Mouse (Mus musculus) cerebellum, adult 2 months (tissue): ENCODE measurements at regions not wholly inside any gene's neighbourhood (a gene's known extent, or its start where the extent isn't known, plus 50 kb on each side); places are given as distances from the start of the nearest gene placed in this dataset.

ENCODE experiments used
- DNase-seq, 2 experiments: peaks; one replicate each; pipeline ENCODE4 v3.0.0; 2021
- H3K27ac ChIP-seq: fragments of 200-500 bp; 2 replicates; pipeline ENCODE4 v1.5.1; 2012; ENCODE audit warnings: low read length, control low read depth, inconsistent platforms; ENCODE audit not compliant: insufficient read depth
- H3K27me3 ChIP-seq: fragments of 200-500 bp; 2 replicates; pipeline ENCODE4 v1.6.1; 2012; ENCODE audit warnings: inconsistent platforms, mild to moderate bottlenecking, low read length, moderate library complexity; ENCODE audit not compliant: control insufficient read depth, insufficient read depth
- H3K4me1 ChIP-seq: fragments of 200-500 bp; 2 replicates; pipeline ENCODE4 v1.6.1; 2011; ENCODE audit warnings: low read length; ENCODE audit not compliant: control insufficient read depth, insufficient read depth
- H3K4me3 ChIP-seq: fragments of 200-500 bp; replicated peaks from 2 replicates; pipeline ENCODE3; 2011; ENCODE audit warnings: mild to moderate bottlenecking, low read depth, low read length, control low read depth; ENCODE audit not compliant: insufficient read depth
- CTCF ChIP-seq: fragments of 200-500 bp; IDR thresholded peaks from 2 replicates; pipeline ENCODE4 v1.5.1; 2011; ENCODE audit warnings: low read depth, mild to moderate bottlenecking, control low read depth, low read length, moderate library complexity, borderline replicate concordance; ENCODE audit not compliant: insufficient read depth
- POLR2A ChIP-seq: fragments of 200-500 bp; IDR thresholded peaks from 2 replicates; pipeline ENCODE4 v1.6.1; 2011; ENCODE audit warnings: low read length, control low read depth, borderline replicate concordance; ENCODE audit not compliant: insufficient read depth
- WGBS: fragments of 180-500 bp; shearing (Covaris S2); methylation state at CpG from one replicate; pipeline ENCODE4 v1.1.7; 2018; 5-methylcytosine and 5-hydroxymethylcytosine counted together

GRCm38 (mm10) chr4:154785282-154785987, 51.8 kb upstream of the Ttc34 start:
- 66% methylated on average over 8 of the region's 8 CpGs for WGBS
- H3K27ac ChIP-seq: no peak overlapping the region
- H3K4me1 ChIP-seq: no peaks in the 10 kb centered on the region
- DNase-seq: no peak
- TF ChIP-seq POLR2A (no peak), CTCF (no peak)
- peaks cover 2% of the 10 kb centered on the region; the same call in 1 of the 2 replicates for H3K27me3 ChIP-seq
- H3K4me3 ChIP-seq: no peak overlapping the region

GRCm38 (mm10) chr4:154787190-154787589, 50.1 kb upstream of the Ttc34 start:
- H3K27ac ChIP-seq: no peak overlapping the region
- H3K4me1 ChIP-seq: no peaks in the 10 kb centered on the region
- H3K27me3 ChIP-seq: peaks cover 2% of the 10 kb centered on the region; the same call in 1 of the 2 replicates
- no peak for DNase-seq
- H3K4me3 ChIP-seq: no peak overlapping the region
- WGBS: 73% methylated on average over 8 of the region's 8 CpGs
- TF ChIP-seq CTCF (no peak), POLR2A (no peak)
